In genomic region chr10:80650392-80650791, GRCm38 (mm10) we compare ENCODE assay signal across 14 mouse cellular contexts.
"Had no signal": no experiment of that assay in that cellular context is flagged by ENCODE, and none has a peak within 500 bp of the region (broad histone marks: within the 10 kb centered on the region; RNA-seq: fewer than 3 reads in every experiment).

No protein-coding gene starts in this region.

- H3K4me2 ChIP-seq: kidney, embryonic 15.5 days; liver, embryonic 11.5 days; liver, embryonic 15.5 days; midbrain, embryonic 13.5 days had no signal

- H3K4me3 ChIP-seq: kidney, embryonic 15.5 days; limb, embryonic 10.5 days; liver, embryonic 15.5 days; midbrain, embryonic 13.5 days had no signal

- ATAC-seq: intestine, embryonic 16.5 days; lung, postnatal 0 days; midbrain, embryonic 13.5 days had no signal

- H3K27me3 ChIP-seq: kidney, embryonic 15.5 days; liver, embryonic 15.5 days; midbrain, embryonic 13.5 days had no signal

- DNase-seq: kidney, adult 2 months; kidney, postnatal 14 days; layer of hippocampus, postnatal 36 days; lung, adult 2 months; lung, postnatal 36 days; thymus, postnatal 4 days had no signal

- H3K27ac ChIP-seq: kidney, embryonic 15.5 days; limb, embryonic 10.5 days; liver, embryonic 15.5 days; midbrain, embryonic 13.5 days; stomach, postnatal 0 days had no signal

- H3K9me3 ChIP-seq: kidney, embryonic 15.5 days; limb, embryonic 10.5 days; liver, embryonic 15.5 days; midbrain, embryonic 13.5 days had no signal

- H3K9ac ChIP-seq: kidney, embryonic 15.5 days; liver, embryonic 15.5 days; midbrain, embryonic 13.5 days had no signal
